Mouse (Mus musculus) bone marrow macrophage, adult 2 months (primary cell): ENCODE data around the gene Pigo. TPM values are rescaled to one million over a fixed set of nuclear protein-coding genes. Genes with fewer than 3 reads are reported as not detected.

Experiments used
- H3K27ac ChIP-seq: 2 replicates; pipeline ENCODE4 v1.5.1; 2012; ENCODE audit warnings: low read depth, low read length; ENCODE audit not compliant: insufficient read depth
- H3K4me1 ChIP-seq: 2 replicates; pipeline ENCODE4 v1.6.1; 2012; ENCODE audit warnings: low read length; ENCODE audit not compliant: control insufficient read depth, insufficient read depth
- H3K4me3 ChIP-seq: 2 replicates; pipeline ENCODE4 v1.5.1; 2012; ENCODE audit warnings: mild to moderate bottlenecking, low read length, moderate library complexity; ENCODE audit not compliant: insufficient read depth
- CTCF ChIP-seq: IDR thresholded peaks from 2 replicates; pipeline ENCODE4 v1.5.1; 2012; ENCODE audit warnings: low read depth, mild to moderate bottlenecking, low read length, moderate library complexity
- POLR2A ChIP-seq: IDR thresholded peaks from 2 replicates; pipeline ENCODE4 v1.6.1; 2012; ENCODE audit warnings: mild to moderate bottlenecking, low read depth, low read length, borderline replicate concordance
- polyA plus RNA-seq: library from polyadenylated mRNA; stranded (reverse); fragments of >200 nt; gene quantifications from 2 replicates; pipeline ENCODE4 v1.2.4, GENCODE M21; 2012; ENCODE audit not compliant: missing spikeins, insufficient read depth, insufficient read length

Gene Pigo
- polyA plus RNA-seq, 1 experiment, result 9.4 TPM

DNA sequence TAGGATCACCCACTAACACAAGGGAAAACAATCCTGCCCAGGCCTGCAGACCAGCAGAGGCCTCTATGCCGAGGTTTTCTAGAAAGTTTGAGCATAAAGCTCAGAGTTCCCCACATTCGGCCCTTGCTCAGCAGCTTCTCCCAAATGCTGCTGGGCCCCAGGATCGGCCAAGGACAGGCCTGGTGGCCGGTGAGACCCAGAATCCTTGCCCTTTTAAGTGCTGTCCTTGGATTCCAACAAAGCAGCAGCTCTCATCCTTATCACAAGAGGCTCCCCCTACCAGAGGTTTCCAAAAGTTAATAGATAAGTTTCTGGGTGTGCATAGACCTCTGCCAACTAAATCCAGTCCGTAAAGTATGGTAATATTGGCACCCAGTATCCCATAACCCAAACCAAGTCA lies 51.8 kb downstream of the Pigo start:
- H3K4me3 ChIP-seq, result no peak overlapping the region
- TF ChIP-seq CTCF, result no peak
- TF ChIP-seq POLR2A, result no peak
- H3K4me1 ChIP-seq, result peaks cover 3% of the 10 kb centered on the region; the same call in 1 of the 2 replicates
- no peak overlapping the region for H3K27ac ChIP-seq

DNA sequence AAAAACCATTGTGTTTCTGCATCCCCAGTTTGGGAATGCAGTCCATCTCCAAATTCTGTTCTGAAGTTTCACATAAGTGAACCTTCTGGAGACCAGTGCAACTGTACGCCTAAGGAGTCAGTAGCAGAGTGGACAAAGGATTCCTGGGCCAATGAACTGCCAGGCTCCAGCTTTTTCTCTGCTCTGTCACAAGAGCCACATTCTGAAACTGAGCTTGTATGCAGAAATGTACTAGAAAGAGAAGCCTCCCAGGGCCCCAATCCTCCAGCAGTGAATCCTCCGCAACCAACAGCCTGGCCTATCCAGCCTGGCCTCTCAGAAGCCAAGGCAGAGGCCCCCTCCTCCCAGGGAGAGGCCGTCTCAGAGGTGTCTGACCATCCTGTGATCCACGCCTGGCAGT lies 52.7 kb downstream of the Pigo start:
- H3K4me3 ChIP-seq, result no peak overlapping the region

DNA sequence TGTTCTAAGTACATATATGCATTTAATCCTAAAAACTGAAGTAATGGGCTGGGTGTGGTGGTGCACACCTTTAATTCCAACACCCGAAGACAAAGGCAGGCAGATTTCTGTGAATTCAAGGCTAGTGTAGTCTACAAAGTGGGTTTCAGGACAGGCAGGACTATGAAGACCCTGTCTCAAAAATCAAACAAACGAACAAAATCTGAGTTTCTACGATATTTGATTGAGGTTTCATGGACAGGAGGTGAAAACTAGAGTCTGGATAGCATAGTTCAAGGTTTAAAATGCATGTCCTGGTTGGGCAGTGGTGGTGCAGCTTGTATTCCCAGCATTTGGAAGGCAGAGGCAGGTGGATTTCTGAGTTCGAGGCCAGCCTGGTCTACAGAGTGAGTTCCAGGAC lies 56.3 kb downstream of the Pigo start, which contains the start of gene 1700022I11Rik:
Gene 1700022I11Rik (plus strand): TSS at position 301 of the 400 bp plus-strand sequence.
- Histone ChIP-seq H3K4me1 (peaks cover 24% of the 10 kb centered on the region), H3K4me3 (no peak within 1 kb of the TSS), H3K27ac (0 out of 2 replicates have a peak within 1 kb of the TSS, but pooled peaks have one; percentile 0)
- TF ChIP-seq CTCF (no peak), POLR2A (no peak)

More for the DNA sequence above, 52.7 kb downstream of the Pigo start:
- Histone ChIP-seq H3K27ac (no peak overlapping the region), H3K4me1 (peaks cover 6% of the 10 kb centered on the region)
- TF ChIP-seq POLR2A, result no peak
- no peak for TF ChIP-seq CTCF

Other genes starting within 250 kb of the Pigo start
- gene Fam205a1, start 171.9 kb downstream of the Pigo start, polyA plus RNA-seq, result not detected in 2 replicates
- gene Gm12394, start 169.0 kb downstream of the Pigo start, polyA plus RNA-seq, result not detected in 2 replicates
- not detected in 2 replicates for gene Fam205c, start 151.6 kb downstream of the Pigo start, polyA plus RNA-seq
- 0.20 and 0.70 TPM in 2 replicates for gene Phf24, start 109.2 kb downstream of the Pigo start, polyA plus RNA-seq
- 11.7 and 13.5 TPM in 2 replicates for gene Dnajb5, start 76.0 kb downstream of the Pigo start, polyA plus RNA-seq
- not detected in 2 replicates for gene 1700022I11Rik, start 56.2 kb downstream of the Pigo start, polyA plus RNA-seq
- gene Vcp, start 25.3 kb downstream of the Pigo start, polyA plus RNA-seq, result 157 and 165 TPM in 2 replicates
- 13.3 and 23.9 TPM in 2 replicates for gene Fancg, start 15.3 kb downstream of the Pigo start, polyA plus RNA-seq
- 50.5 and 54.6 TPM in 2 replicates for gene Stoml2, start 5.9 kb upstream of the Pigo start, polyA plus RNA-seq
- 50.4 and 55.1 TPM in 2 replicates for gene Fam214b, start 20.4 kb upstream of the Pigo start, polyA plus RNA-seq
- 0.38 and 0.45 TPM in 2 replicates for gene Unc13b, start 33.1 kb upstream of the Pigo start, polyA plus RNA-seq
- not detected in 2 replicates for gene Atp8b5, start 241.3 kb upstream of the Pigo start, polyA plus RNA-seq